Mouse (Mus musculus): ENCODE data around the gene Grin2b. TPM values are rescaled to one million over a fixed set of nuclear protein-coding genes. Genes with fewer than 3 reads are reported as not detected.

Grin2b gene
- polyA plus RNA-seq, 1 experiment: not detected

GRCm38 (mm10) chr6:135900410-135900809 lies 272.9 kb downstream of the Grin2b start:
- H3K4me3 ChIP-seq (ENCODE audit: insufficient read depth, poor library complexity, severe bottlenecking): no peak overlapping the region
- H3K79me2 ChIP-seq (ENCODE audit: control insufficient read depth, insufficient read depth): no peaks in the 10 kb centered on the region
- no peaks in the 10 kb centered on the region for H3K27me3 ChIP-seq (ENCODE audit: control insufficient read depth, insufficient read depth, insufficient read length)
- TF ChIP-seq MYOD1 (IDR thresholded peaks at IDR 0.05; ENCODE audit: control insufficient read depth, insufficient read length, low read depth) (no peak), CEBPB (IDR thresholded peaks at IDR 0.05; ENCODE audit: low read depth) (no peak), CTCF (IDR thresholded peaks at IDR 0.05; ENCODE audit: control insufficient read depth, insufficient read depth, insufficient read length) (no peak), FOSL1 (IDR thresholded peaks at IDR 0.05; ENCODE audit: insufficient read depth, low read length, poor library complexity, severe bottlenecking) (no peak), MYOG (IDR thresholded peaks at IDR 0.05; ENCODE audit: control insufficient read depth, extremely low read depth, insufficient read length) (no peak), USF1 (IDR thresholded peaks at IDR 0.05; ENCODE audit: low read depth) (no peak), MAX (IDR thresholded peaks at IDR 0.05) (no peak)
- H3K79me3 ChIP-seq (ENCODE audit: low read depth): no peaks in the 10 kb centered on the region
- H3ac ChIP-seq (ENCODE audit: control insufficient read depth, insufficient read length, low read depth): no peak overlapping the region
- no peaks in the 10 kb centered on the region for H3K36me3 ChIP-seq (ENCODE audit: control insufficient read depth, insufficient read depth)

- H3K27me3 ChIP-seq (ENCODE audit: control insufficient read depth, insufficient read depth, insufficient read length): no peaks in the 10 kb centered on the region
- H3ac ChIP-seq (ENCODE audit: control insufficient read depth, insufficient read length, low read depth): no peak overlapping the region
- H3K79me3 ChIP-seq (ENCODE audit: low read depth): no peaks in the 10 kb centered on the region
- H3K79me2 ChIP-seq (ENCODE audit: control insufficient read depth, insufficient read depth): no peaks in the 10 kb centered on the region
- H3K4me3 ChIP-seq (ENCODE audit: insufficient read depth, poor library complexity, severe bottlenecking): no peak overlapping the region
- H3K36me3 ChIP-seq (ENCODE audit: control insufficient read depth, insufficient read depth): no peaks in the 10 kb centered on the region
- TF ChIP-seq FOSL1 (IDR thresholded peaks at IDR 0.05; ENCODE audit: insufficient read depth, low read length, poor library complexity, severe bottlenecking) (no peak), MAX (IDR thresholded peaks at IDR 0.05) (no peak), MYOD1 (IDR thresholded peaks at IDR 0.05; ENCODE audit: control insufficient read depth, insufficient read length, low read depth) (no peak), CEBPB (IDR thresholded peaks at IDR 0.05; ENCODE audit: low read depth) (no peak), USF1 (IDR thresholded peaks at IDR 0.05; ENCODE audit: low read depth) (no peak), MYOG (IDR thresholded peaks at IDR 0.05; ENCODE audit: control insufficient read depth, extremely low read depth, insufficient read length) (no peak), CTCF (IDR thresholded peaks at IDR 0.05; ENCODE audit: control insufficient read depth, insufficient read depth, insufficient read length) (no peak)
Measured at GRCm38 (mm10) chr6:135899225-135899624, 274.1 kb downstream of the Grin2b start.

- H3K4me3 ChIP-seq (ENCODE audit: insufficient read depth, poor library complexity, severe bottlenecking): no peak overlapping the region
- no peak overlapping the region for H3ac ChIP-seq (ENCODE audit: control insufficient read depth, insufficient read length, low read depth)
- TF ChIP-seq USF1 (IDR thresholded peaks at IDR 0.05; ENCODE audit: low read depth): no peak
- H3K79me2 ChIP-seq (ENCODE audit: control insufficient read depth, insufficient read depth): no peaks in the 10 kb centered on the region
- H3K79me3 ChIP-seq (ENCODE audit: low read depth): no peaks in the 10 kb centered on the region
- no peaks in the 10 kb centered on the region for H3K27me3 ChIP-seq (ENCODE audit: control insufficient read depth, insufficient read depth, insufficient read length)
- H3K36me3 ChIP-seq (ENCODE audit: control insufficient read depth, insufficient read depth): no peaks in the 10 kb centered on the region
Measured at GRCm38 (mm10) chr6:135894793-135895228, 278.5 kb downstream of the Grin2b start.

GRCm38 (mm10) chr6:135882611-135883010 lies 290.7 kb downstream of the Grin2b start:
- no peak overlapping the region for H3K4me3 ChIP-seq (ENCODE audit: insufficient read depth, poor library complexity, severe bottlenecking)
- H3K27me3 ChIP-seq (ENCODE audit: control insufficient read depth, insufficient read depth, insufficient read length): no peaks in the 10 kb centered on the region
- no peaks in the 10 kb centered on the region for H3K79me3 ChIP-seq (ENCODE audit: low read depth)
- no peaks in the 10 kb centered on the region for H3K36me3 ChIP-seq (ENCODE audit: control insufficient read depth, insufficient read depth)
- no peak overlapping the region for H3ac ChIP-seq (ENCODE audit: control insufficient read depth, insufficient read length, low read depth)
- no peaks in the 10 kb centered on the region for H3K79me2 ChIP-seq (ENCODE audit: control insufficient read depth, insufficient read depth)
- TF ChIP-seq FOSL1 (IDR thresholded peaks at IDR 0.05; ENCODE audit: insufficient read depth, low read length, poor library complexity, severe bottlenecking): no peak
- no peak for TF ChIP-seq CTCF (IDR thresholded peaks at IDR 0.05; ENCODE audit: control insufficient read depth, insufficient read depth, insufficient read length)
- no peak for TF ChIP-seq USF1 (IDR thresholded peaks at IDR 0.05; ENCODE audit: low read depth)
- TF ChIP-seq MYOD1 (IDR thresholded peaks at IDR 0.05; ENCODE audit: control insufficient read depth, insufficient read length, low read depth): no peak
- no peak for TF ChIP-seq CEBPB (IDR thresholded peaks at IDR 0.05; ENCODE audit: low read depth)
- TF ChIP-seq MAX (IDR thresholded peaks at IDR 0.05): no peak
- TF ChIP-seq MYOG (IDR thresholded peaks at IDR 0.05; ENCODE audit: control insufficient read depth, extremely low read depth, insufficient read length): no peak

GRCm38 (mm10) chr6:135876163-135876726 lies 297.1 kb downstream of the Grin2b start:
- H3ac ChIP-seq (ENCODE audit: control insufficient read depth, insufficient read length, low read depth): no peak overlapping the region
- H3K79me3 ChIP-seq (ENCODE audit: low read depth): no peaks in the 10 kb centered on the region
- TF ChIP-seq FOSL1 (IDR thresholded peaks at IDR 0.05; ENCODE audit: insufficient read depth, low read length, poor library complexity, severe bottlenecking): no peak
- TF ChIP-seq MYOD1 (IDR thresholded peaks at IDR 0.05; ENCODE audit: control insufficient read depth, insufficient read length, low read depth): no peak
- no peak for TF ChIP-seq CEBPB (IDR thresholded peaks at IDR 0.05; ENCODE audit: low read depth)
- no peak for TF ChIP-seq MAX (IDR thresholded peaks at IDR 0.05)
- TF ChIP-seq CTCF (IDR thresholded peaks at IDR 0.05; ENCODE audit: control insufficient read depth, insufficient read depth, insufficient read length): no peak
- no peak for TF ChIP-seq USF1 (IDR thresholded peaks at IDR 0.05; ENCODE audit: low read depth)
- no peak for TF ChIP-seq MYOG (IDR thresholded peaks at IDR 0.05; ENCODE audit: control insufficient read depth, extremely low read depth, insufficient read length)
- no peaks in the 10 kb centered on the region for H3K36me3 ChIP-seq (ENCODE audit: control insufficient read depth, insufficient read depth)
- no peaks in the 10 kb centered on the region for H3K27me3 ChIP-seq (ENCODE audit: control insufficient read depth, insufficient read depth, insufficient read length)
- no peaks in the 10 kb centered on the region for H3K79me2 ChIP-seq (ENCODE audit: control insufficient read depth, insufficient read depth)
- H3K4me3 ChIP-seq (ENCODE audit: insufficient read depth, poor library complexity, severe bottlenecking): no peak overlapping the region

- Histone ChIP-seq H3K4me3 (ENCODE audit: insufficient read depth, poor library complexity, severe bottlenecking) (no peak overlapping the region), H3K36me3 (ENCODE audit: control insufficient read depth, insufficient read depth) (no peaks in the 10 kb centered on the region), H3K79me2 (ENCODE audit: control insufficient read depth, insufficient read depth) (no peaks in the 10 kb centered on the region), H3K27me3 (ENCODE audit: control insufficient read depth, insufficient read depth, insufficient read length) (no peaks in the 10 kb centered on the region), H3K79me3 (ENCODE audit: low read depth) (no peaks in the 10 kb centered on the region), H3ac (ENCODE audit: control insufficient read depth, insufficient read length, low read depth) (no peak overlapping the region)
- TF ChIP-seq FOSL1 (IDR thresholded peaks at IDR 0.05; ENCODE audit: insufficient read depth, low read length, poor library complexity, severe bottlenecking): no peak
- no peak for TF ChIP-seq MAX (IDR thresholded peaks at IDR 0.05)
- no peak for TF ChIP-seq CTCF (IDR thresholded peaks at IDR 0.05; ENCODE audit: control insufficient read depth, insufficient read depth, insufficient read length)
- no peak for TF ChIP-seq MYOG (IDR thresholded peaks at IDR 0.05; ENCODE audit: control insufficient read depth, extremely low read depth, insufficient read length)
- no peak for TF ChIP-seq CEBPB (IDR thresholded peaks at IDR 0.05; ENCODE audit: low read depth)
Measured at GRCm38 (mm10) chr6:135874626-135875025, 298.7 kb downstream of the Grin2b start.
